Mouse (Mus musculus) testis, adult 2 months (tissue): ENCODE data around the gene Wwtr1.

Source experiments
- CTCF ChIP-seq: fragments of 200-500 bp; IDR thresholded peaks from 2 replicates; pipeline ENCODE4 v1.5.1; 2012; ENCODE audit warnings: low read depth, mild to moderate bottlenecking, inconsistent platforms, low read length, moderate library complexity; ENCODE audit not compliant: control insufficient read depth, insufficient read depth, insufficient replicate concordance
- POLR2A ChIP-seq: fragments of 200-500 bp; IDR thresholded peaks from 2 replicates; pipeline ENCODE4 v1.6.1; 2012; ENCODE audit warnings: low read depth, mild to moderate bottlenecking, inconsistent platforms, low read length, moderate library complexity; ENCODE audit not compliant: control insufficient read depth

DNA sequence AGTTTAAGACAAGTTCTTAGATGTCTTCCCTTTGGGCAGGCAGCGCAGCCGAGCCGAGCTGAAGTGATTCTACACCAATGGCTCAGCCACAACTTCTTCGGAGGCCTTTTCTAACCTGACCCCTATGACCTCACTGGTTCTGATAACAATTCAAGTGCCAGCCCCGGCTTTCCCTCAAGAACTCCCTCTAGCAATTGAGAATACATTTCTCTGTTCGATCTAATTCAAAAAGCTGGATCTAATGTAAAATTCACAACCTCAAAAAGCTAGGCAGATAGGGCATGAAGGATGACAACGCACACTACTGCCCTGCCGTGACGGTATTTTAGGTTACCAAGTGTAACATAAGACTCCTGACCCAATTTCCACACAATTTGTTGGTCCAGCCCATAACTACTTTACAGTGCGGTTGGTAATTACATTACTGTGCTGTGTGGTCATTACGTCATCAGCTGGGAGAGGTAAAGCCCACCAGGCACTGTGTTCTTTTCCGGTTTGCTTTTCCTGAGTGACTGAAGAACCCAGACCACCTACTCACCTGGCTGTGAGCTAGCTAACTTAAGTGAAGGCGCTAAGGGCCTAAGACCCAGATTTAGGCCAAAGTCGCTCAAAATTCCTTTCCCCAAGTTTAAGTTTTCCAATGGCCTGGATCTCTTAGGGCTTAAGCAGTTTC is 1.7 kb downstream of the Wwtr1 start:
- TF ChIP-seq CTCF (no peak), POLR2A (no peak)
